Mouse (Mus musculus) heart, adult 2 months (tissue): Measurements from ENCODE around the gene Atp1b3.

ENCODE experiments used
- CTCF ChIP-seq: fragments of 200-600 bp; IDR thresholded peaks from 2 replicates; pipeline ENCODE4 v1.8.1; 2022; ENCODE audit warnings: antibody characterized with exemption, mild to moderate bottlenecking, moderate library complexity
- EP300 ChIP-seq: fragments of 200-500 bp; IDR thresholded peaks from 2 replicates; pipeline ENCODE4 v1.6.1; 2011; ENCODE audit warnings: low read depth, low read length, control low read depth; ENCODE audit not compliant: insufficient read depth
- POLR2A ChIP-seq: fragments of 200-500 bp; IDR thresholded peaks from 2 replicates; pipeline ENCODE4 v1.6.1; 2011; ENCODE audit warnings: mild to moderate bottlenecking, low read depth, low read length, control low read depth; ENCODE audit not compliant: insufficient read depth

DNA sequence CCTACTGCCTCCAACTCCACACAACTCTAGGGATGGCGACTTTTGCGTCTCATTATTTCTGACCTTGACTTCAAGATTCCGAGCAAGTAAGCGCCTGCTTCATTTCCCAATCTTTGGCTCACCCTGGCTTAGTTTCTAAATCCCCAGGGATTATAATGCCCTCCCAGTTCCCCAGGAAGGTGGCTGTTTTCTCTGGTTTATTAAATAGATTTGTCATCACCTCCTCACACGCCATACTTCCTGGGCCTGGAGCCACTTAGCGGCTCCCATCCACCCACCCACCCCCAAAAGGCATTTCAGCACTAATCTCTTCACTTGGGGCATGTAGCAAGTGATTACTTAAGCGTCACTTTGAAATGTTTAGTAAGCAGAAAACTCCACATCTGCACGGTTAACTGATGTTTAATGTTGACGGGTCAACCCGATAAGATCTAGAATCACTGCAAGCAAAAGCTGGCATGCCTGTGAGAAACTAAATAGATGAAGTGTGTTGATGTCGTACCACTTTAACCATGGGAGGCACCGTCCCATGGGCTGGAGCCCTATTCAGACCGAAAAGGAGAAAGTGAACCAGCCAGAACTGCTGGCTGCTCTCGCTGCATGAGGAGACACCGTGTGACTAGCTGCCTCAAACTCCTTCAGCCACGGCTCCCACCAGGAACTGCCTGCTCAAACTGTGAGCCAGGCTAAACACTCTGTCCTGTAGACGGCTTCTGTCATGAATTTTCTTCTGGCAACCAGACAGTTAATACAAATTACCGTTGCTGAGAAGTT is 19.7 kb upstream of the Atp1b3 start:
- TF ChIP-seq CTCF (no peak), EP300 (no peak), POLR2A (no peak)
